In the genomic region with DNA sequence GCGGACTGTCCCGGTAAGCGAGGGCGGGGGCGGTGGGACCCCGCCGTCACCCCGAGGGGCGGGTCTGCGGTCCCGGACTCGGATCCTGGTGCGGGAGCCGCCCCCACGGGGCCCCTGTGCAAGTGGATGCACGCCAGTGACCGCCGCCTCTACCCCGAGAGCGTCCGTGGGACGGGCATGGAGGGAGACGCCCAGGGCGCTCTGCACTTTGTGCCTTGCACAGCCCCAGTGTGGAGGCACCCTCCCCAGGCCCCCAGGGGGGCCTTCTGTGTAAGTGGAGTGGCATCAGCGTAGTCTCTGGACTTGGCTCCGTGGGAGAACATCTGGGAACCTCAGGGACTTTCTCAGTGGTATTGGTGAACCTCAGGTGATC, we compare ENCODE assay signal across 9 mouse cellular contexts. TPM values are rescaled to one million over a fixed set of nuclear protein-coding genes. Genes with fewer than 3 reads are reported as not detected.
DNase-seq lines count a peak whose midpoint lies in the region; ATAC-seq and TF ChIP-seq lines count a peak whose summit lies in the region.
"Had no signal": no experiment of that assay in that cellular context is flagged by ENCODE, and none has a peak within 500 bp of the region (broad histone marks: within the 10 kb centered on the region; RNA-seq: fewer than 3 reads in every experiment).

No protein-coding gene starts in this region.

- no peaks in the 10 kb centered on the region for H3K36me3 ChIP-seq in kidney, adult 2 months (ENCODE audit: control insufficient read depth, insufficient read depth, low read length)
- no peaks in the 10 kb centered on the region for H3K36me3 ChIP-seq in forebrain, embryonic 16.5 days (ENCODE audit: control insufficient read depth, insufficient read depth)
- H3K36me3 ChIP-seq in limb, embryonic 13.5 days: no peaks in the 10 kb centered on the region
- H3K36me3 ChIP-seq in small intestine, adult 2 months (ENCODE audit: control insufficient read depth, insufficient read depth, low read length): no peaks in the 10 kb centered on the region

- TF ChIP-seq CTCF in kidney, adult 2 months (conservative IDR thresholded peaks at IDR 0.05; ENCODE audit: insufficient read depth, insufficient read length, low read depth, low read length): no peak
- TF ChIP-seq CTCF in small intestine, adult 2 months (IDR thresholded peaks at IDR 0.05; ENCODE audit: extremely low read depth, insufficient read length, insufficient replicate concordance, low read depth, low read length): no peak

- TF ChIP-seq POLR2A in kidney, adult 2 months (IDR thresholded peaks at IDR 0.05; ENCODE audit: low read depth, low read length): no peak
- TF ChIP-seq POLR2A in small intestine, adult 2 months (IDR thresholded peaks at IDR 0.05; ENCODE audit: low read depth, low read length): no peak

- peak; percentile 51 for ATAC-seq in forebrain, embryonic 16.5 days
- no peak for ATAC-seq in limb, embryonic 13.5 days (ENCODE audit: low FRiP score, low read depth)

- H3K9ac ChIP-seq in forebrain, embryonic 16.5 days (replicated peaks; ENCODE audit: low read depth, low read length): peak overlapping the region; percentile 91
- H3K9ac ChIP-seq in limb, embryonic 13.5 days: peak overlapping the region; percentile 73

- H3K27ac ChIP-seq in kidney, adult 2 months (ENCODE audit: insufficient read depth, low read depth, low read length): no peak overlapping the region
- no peak overlapping the region for H3K27ac ChIP-seq in forebrain, embryonic 16.5 days (ENCODE audit: low read length)
- H3K27ac ChIP-seq in limb, embryonic 13.5 days: no peak overlapping the region
- H3K27ac ChIP-seq in small intestine, adult 2 months (ENCODE audit: insufficient read depth, low read depth, low read length): no peak overlapping the region

- no peak for DNase-seq in kidney, adult 2 months
- no peak for DNase-seq in kidney, postnatal 14 days
- DNase-seq in ZHBTc4 (ENCODE audit: low read depth, low spot score) (peak; percentile 35), adipocyte (ENCODE audit: low spot score) (no peak)
- DNase-seq in adrenal gland, postnatal 4 days (ENCODE audit: low spot score in 2 of 2): no peak

- H3K27me3 ChIP-seq in kidney, adult 2 months (replicated peaks; ENCODE audit: control insufficient read depth, insufficient read depth, low read length): no peaks in the 10 kb centered on the region
- peaks cover 13% of the 10 kb centered on the region for H3K27me3 ChIP-seq in forebrain, embryonic 16.5 days (replicated peaks; ENCODE audit: control insufficient read depth, insufficient read depth, low read length)
- H3K27me3 ChIP-seq in limb, embryonic 13.5 days: peaks cover 87% of the 10 kb centered on the region
- H3K27me3 ChIP-seq in small intestine, adult 2 months (ENCODE audit: control insufficient read depth, insufficient read depth, low read length): peaks cover 23% of the 10 kb centered on the region

- 4% methylated on average over 26 of the region's 26 CpGs for WGBS in kidney, adult 2 months
- WGBS in forebrain, embryonic 16.5 days: 4% methylated on average over 20 of the region's 26 CpGs
- WGBS in limb, embryonic 13.5 days: 3% methylated on average over 26 of the region's 26 CpGs
- whole genome bisulfite sequencing in small intestine, adult 2 months: 5% methylated on average over 17 of the region's 26 CpGs

- H3K9me3 ChIP-seq in forebrain, embryonic 16.5 days (ENCODE audit: control insufficient read depth, low read length): no peaks in the 10 kb centered on the region
- no peaks in the 10 kb centered on the region for H3K9me3 ChIP-seq in limb, embryonic 13.5 days

- no peaks in the 10 kb centered on the region for H3K4me1 ChIP-seq in kidney, adult 2 months (ENCODE audit: control insufficient read depth, insufficient read depth, low read length)
- H3K4me1 ChIP-seq in forebrain, embryonic 16.5 days (replicated peaks; ENCODE audit: control insufficient read depth, insufficient read depth, low read length): 0 out of 2 replicates have a peak, but pooled peaks cover 7% of the 10 kb centered on the region
- H3K4me1 ChIP-seq in limb, embryonic 13.5 days: 0 out of 2 replicates have a peak, but pooled peaks cover 4% of the 10 kb centered on the region
- H3K4me1 ChIP-seq in small intestine, adult 2 months (ENCODE audit: control insufficient read depth, insufficient read depth, insufficient read length, low read length): no peaks in the 10 kb centered on the region

- peak overlapping the region; percentile 34; the same call in 1 of the 2 replicates for H3K4me3 ChIP-seq in kidney, adult 2 months (ENCODE audit: insufficient read depth, low read depth, low read length)
- peak overlapping the region; percentile 77 for H3K4me3 ChIP-seq in forebrain, embryonic 16.5 days (replicated peaks; ENCODE audit: low read length)
- H3K4me3 ChIP-seq in limb, embryonic 13.5 days: peak overlapping the region; percentile 65
- peak overlapping the region; percentile 61 for H3K4me3 ChIP-seq in small intestine, adult 2 months (ENCODE audit: low read depth, low read length)

- peak overlapping the region; percentile 81 for H3K4me2 ChIP-seq in forebrain, embryonic 16.5 days (ENCODE audit: low read length)
- peak overlapping the region; percentile 93 for H3K4me2 ChIP-seq in limb, embryonic 13.5 days (replicated peaks)

RNA-seq across cellular contexts. Expression of gene Phf24, which starts 0.9 kb away (rescaled TPM):
- 1.1 TPM in 2 replicates for polyA plus RNA-seq in kidney, adult 2 months (2012; rRNA removed)
- 25.2 and 33.6 TPM in 2 replicates for polyA plus RNA-seq in forebrain, embryonic 16.5 days (2015; fragmentation: Nextera tagmentation; extraction: Ambion mirVana)
- polyA plus RNA-seq in limb, embryonic 13.5 days (2015; fragmentation: Nextera tagmentation; extraction: Ambion mirVana): 0.79 and 0.94 TPM in 2 replicates
- polyA plus RNA-seq in small intestine, adult 2 months (2012; rRNA removed): 0.37 and 0.46 TPM in 2 replicates
- total RNA-seq in adrenal gland, postnatal 4 days (2021): 1 to 10 TPM; 3.4 to 5.4 TPM

RNA-seq across cellular contexts. Expression of gene Dnajb5, which starts 32.2 kb away (rescaled TPM):
- polyA plus RNA-seq in kidney, adult 2 months (2012; rRNA removed): 6.5 and 8.1 TPM in 2 replicates
- polyA plus RNA-seq in forebrain, embryonic 16.5 days (2015; fragmentation: Nextera tagmentation; extraction: Ambion mirVana): 56.0 and 82.4 TPM in 2 replicates
- 8.9 and 9.0 TPM in 2 replicates for polyA plus RNA-seq in limb, embryonic 13.5 days (2015; fragmentation: Nextera tagmentation; extraction: Ambion mirVana)
- 4.2 and 6.5 TPM in 2 replicates for polyA plus RNA-seq in small intestine, adult 2 months (2012; rRNA removed)
- 10 to 100 TPM; 17.7 to 19.1 TPM for total RNA-seq in adrenal gland, postnatal 4 days (2021)

RNA-seq across cellular contexts. Expression of gene Fam205c, which starts 43.4 kb away (rescaled TPM):
- not detected in 2 replicates for polyA plus RNA-seq in kidney, adult 2 months (2012; rRNA removed)
- polyA plus RNA-seq in forebrain, embryonic 16.5 days (2015; fragmentation: Nextera tagmentation; extraction: Ambion mirVana): 1.4 and 1.6 TPM in 2 replicates
- polyA plus RNA-seq in limb, embryonic 13.5 days (2015; fragmentation: Nextera tagmentation; extraction: Ambion mirVana): 0.31 TPM in 1 of 2 replicates, not detected in the other
- not detected in 2 replicates for polyA plus RNA-seq in small intestine, adult 2 months (2012; rRNA removed)
- not detected for total RNA-seq in adrenal gland, postnatal 4 days (2021)

RNA-seq across cellular contexts. Expression of gene 1700022I11Rik, which starts 52.0 kb away (rescaled TPM):
- polyA plus RNA-seq in kidney, adult 2 months (2012; rRNA removed): not detected in 2 replicates
- polyA plus RNA-seq in forebrain, embryonic 16.5 days (2015; fragmentation: Nextera tagmentation; extraction: Ambion mirVana): 0.51 and 0.60 TPM in 2 replicates
- 0.78 and 1.1 TPM in 2 replicates for polyA plus RNA-seq in limb, embryonic 13.5 days (2015; fragmentation: Nextera tagmentation; extraction: Ambion mirVana)
- polyA plus RNA-seq in small intestine, adult 2 months (2012; rRNA removed): not detected in 2 replicates
- not detected for total RNA-seq in adrenal gland, postnatal 4 days (2021)
- total RNA-seq: heart, postnatal 14 days had no signal

Comparison
In these comparisons a context has a peak if more than half of its experiments do, and no peak if none do; other contexts are left out.
1. RNA of gene Phf24, which starts 0.9 kb away (polyA plus RNA-seq): 25.2 to 33.6 TPM in forebrain, embryonic 16.5 days; 1.1 TPM in kidney, adult 2 months, 0.79 to 0.94 TPM in limb, embryonic 13.5 days and 0.37 to 0.46 TPM in small intestine, adult 2 months; every median in the first group is over 10 times any median in the second.
2. Peak in every context shown above with its lines, with median percentiles within 50 percentile points of each other: H3K4me3 ChIP-seq.